Mouse (Mus musculus): ENCODE measurements around the gene Kcnh1. TPM values are rescaled to one million over a fixed set of nuclear protein-coding genes. Genes with fewer than 3 reads are reported as not detected.

Gene Kcnh1
- polyA plus RNA-seq, 1 experiment from 2014 or later = not detected

GRCm38 (mm10) chr1:192284950-192285349 is 94.4 kb downstream of the Kcnh1 start:
- 31% methylated on average over 3 of the region's 3 CpGs for WGBS (ENCODE audit: insufficient replicate concordance)
- Histone ChIP-seq H3K9ac (ENCODE audit: low read depth, low read length) (no peak overlapping the region), H3K4me1 (ENCODE audit: control insufficient read depth, low read depth, low read length) (no peaks in the 10 kb centered on the region), H3K9me3 (replicated peaks; ENCODE audit: control insufficient read depth, low read length) (no peaks in the 10 kb centered on the region), H3K4me3 (ENCODE audit: low read depth, low read length) (no peak overlapping the region), H3K27ac (ENCODE audit: low read length) (no peak overlapping the region), H3K36me3 (ENCODE audit: control insufficient read depth, insufficient read depth) (no peaks in the 10 kb centered on the region), H3K27me3 (ENCODE audit: control insufficient read depth, insufficient read depth, low read depth, low read length) (no peaks in the 10 kb centered on the region), H3K4me2 (ENCODE audit: low read depth, low read length) (no peak overlapping the region)
- ATAC-seq (ENCODE audit: low read depth) = no peak

- H3K27ac ChIP-seq (ENCODE audit: low read length) = no peak overlapping the region
- H3K4me2 ChIP-seq (ENCODE audit: low read depth, low read length) = no peak overlapping the region
- no peaks in the 10 kb centered on the region for H3K4me1 ChIP-seq (ENCODE audit: control insufficient read depth, low read depth, low read length)
- H3K9me3 ChIP-seq (replicated peaks; ENCODE audit: control insufficient read depth, low read length) = no peaks in the 10 kb centered on the region
- no peaks in the 10 kb centered on the region for H3K27me3 ChIP-seq (ENCODE audit: control insufficient read depth, insufficient read depth, low read depth, low read length)
- no peak for ATAC-seq (ENCODE audit: low read depth)
- WGBS (ENCODE audit: insufficient replicate concordance) = 73% methylated on average over 8 of the region's 8 CpGs
- no peaks in the 10 kb centered on the region for H3K36me3 ChIP-seq (ENCODE audit: control insufficient read depth, insufficient read depth)
- no peak overlapping the region for H3K4me3 ChIP-seq (ENCODE audit: low read depth, low read length)
- no peak overlapping the region for H3K9ac ChIP-seq (ENCODE audit: low read depth, low read length)
These were observed 97.9 kb downstream of the Kcnh1 start for GRCm38 (mm10) chr1:192288456-192288855.

GRCm38 (mm10) chr1:192291286-192291685 is 100.7 kb downstream of the Kcnh1 start:
- no peaks in the 10 kb centered on the region for H3K9me3 ChIP-seq (replicated peaks; ENCODE audit: control insufficient read depth, low read length)
- H3K4me3 ChIP-seq (ENCODE audit: low read depth, low read length) = no peak overlapping the region
- WGBS (ENCODE audit: insufficient replicate concordance) = 45% methylated on average over 3 of the region's 3 CpGs
- no peaks in the 10 kb centered on the region for H3K4me1 ChIP-seq (ENCODE audit: control insufficient read depth, low read depth, low read length)
- H3K27ac ChIP-seq (ENCODE audit: low read length) = no peak overlapping the region
- H3K36me3 ChIP-seq (ENCODE audit: control insufficient read depth, insufficient read depth) = no peaks in the 10 kb centered on the region
- H3K27me3 ChIP-seq (ENCODE audit: control insufficient read depth, insufficient read depth, low read depth, low read length) = no peaks in the 10 kb centered on the region
- no peak overlapping the region for H3K4me2 ChIP-seq (ENCODE audit: low read depth, low read length)
- no peak for ATAC-seq (ENCODE audit: low read depth)
- no peak overlapping the region for H3K9ac ChIP-seq (ENCODE audit: low read depth, low read length)

GRCm38 (mm10) chr1:192293391-192293790 is 102.8 kb downstream of the Kcnh1 start:
- Histone ChIP-seq H3K27me3 (ENCODE audit: control insufficient read depth, insufficient read depth, low read depth, low read length) (no peaks in the 10 kb centered on the region), H3K4me2 (ENCODE audit: low read depth, low read length) (no peak overlapping the region), H3K36me3 (ENCODE audit: control insufficient read depth, insufficient read depth) (no peaks in the 10 kb centered on the region), H3K9me3 (replicated peaks; ENCODE audit: control insufficient read depth, low read length) (no peaks in the 10 kb centered on the region), H3K9ac (ENCODE audit: low read depth, low read length) (no peak overlapping the region), H3K27ac (ENCODE audit: low read length) (no peak overlapping the region), H3K4me3 (ENCODE audit: low read depth, low read length) (no peak overlapping the region), H3K4me1 (ENCODE audit: control insufficient read depth, low read depth, low read length) (no peaks in the 10 kb centered on the region)
- WGBS (ENCODE audit: insufficient replicate concordance) = 40% methylated on average over 4 of the region's 4 CpGs
- no peak for ATAC-seq (ENCODE audit: low read depth)

- no peaks in the 10 kb centered on the region for H3K9me3 ChIP-seq (replicated peaks; ENCODE audit: control insufficient read depth, low read length)
- no peaks in the 10 kb centered on the region for H3K27me3 ChIP-seq (ENCODE audit: control insufficient read depth, insufficient read depth, low read depth, low read length)
- WGBS (ENCODE audit: insufficient replicate concordance) = 62% methylated on average over 3 of the region's 3 CpGs
- no peaks in the 10 kb centered on the region for H3K4me1 ChIP-seq (ENCODE audit: control insufficient read depth, low read depth, low read length)
- H3K9ac ChIP-seq (ENCODE audit: low read depth, low read length) = no peak overlapping the region
- no peak overlapping the region for H3K4me3 ChIP-seq (ENCODE audit: low read depth, low read length)
- no peak for ATAC-seq (ENCODE audit: low read depth)
- H3K4me2 ChIP-seq (ENCODE audit: low read depth, low read length) = no peak overlapping the region
- H3K27ac ChIP-seq (ENCODE audit: low read length) = no peak overlapping the region
- no peaks in the 10 kb centered on the region for H3K36me3 ChIP-seq (ENCODE audit: control insufficient read depth, insufficient read depth)
These were observed 103.3 kb downstream of the Kcnh1 start for GRCm38 (mm10) chr1:192293921-192294320.

- Histone ChIP-seq H3K27ac (ENCODE audit: low read length) (no peak overlapping the region), H3K4me2 (ENCODE audit: low read depth, low read length) (no peak overlapping the region), H3K9ac (ENCODE audit: low read depth, low read length) (no peak overlapping the region), H3K4me3 (ENCODE audit: low read depth, low read length) (no peak overlapping the region), H3K9me3 (replicated peaks; ENCODE audit: control insufficient read depth, low read length) (no peaks in the 10 kb centered on the region), H3K36me3 (ENCODE audit: control insufficient read depth, insufficient read depth) (no peaks in the 10 kb centered on the region), H3K4me1 (ENCODE audit: control insufficient read depth, low read depth, low read length) (no peaks in the 10 kb centered on the region), H3K27me3 (ENCODE audit: control insufficient read depth, insufficient read depth, low read depth, low read length) (no peaks in the 10 kb centered on the region)
- WGBS (ENCODE audit: insufficient replicate concordance) = 62% methylated on average over 11 of the region's 11 CpGs
- ATAC-seq (ENCODE audit: low read depth) = no peak
These were observed 104.8 kb downstream of the Kcnh1 start for GRCm38 (mm10) chr1:192295243-192295860.

- H3K4me2 ChIP-seq (ENCODE audit: low read depth, low read length) = no peak overlapping the region
- no peak for ATAC-seq (ENCODE audit: low read depth)
These were observed 105.3 kb downstream of the Kcnh1 start for GRCm38 (mm10) chr1:192295902-192296301.

GRCm38 (mm10) chr1:192297481-192298128 is 107.0 kb downstream of the Kcnh1 start:
- Histone ChIP-seq H3K4me2 (ENCODE audit: low read depth, low read length) (no peak overlapping the region), H3K9ac (ENCODE audit: low read depth, low read length) (no peak overlapping the region), H3K4me1 (ENCODE audit: control insufficient read depth, low read depth, low read length) (no peaks in the 10 kb centered on the region), H3K27me3 (ENCODE audit: control insufficient read depth, insufficient read depth, low read depth, low read length) (no peaks in the 10 kb centered on the region), H3K9me3 (replicated peaks; ENCODE audit: control insufficient read depth, low read length) (no peaks in the 10 kb centered on the region), H3K4me3 (ENCODE audit: low read depth, low read length) (no peak overlapping the region), H3K36me3 (ENCODE audit: control insufficient read depth, insufficient read depth) (no peaks in the 10 kb centered on the region), H3K27ac (ENCODE audit: low read length) (no peak overlapping the region)
- no peak for ATAC-seq (ENCODE audit: low read depth)
- 54% methylated on average over 5 of the region's 5 CpGs for WGBS (ENCODE audit: insufficient replicate concordance)

More at GRCm38 (mm10) chr1:192295902-192296301, 105.3 kb downstream of the Kcnh1 start:
- Histone ChIP-seq H3K9ac (ENCODE audit: low read depth, low read length) (no peak overlapping the region), H3K27me3 (ENCODE audit: control insufficient read depth, insufficient read depth, low read depth, low read length) (no peaks in the 10 kb centered on the region), H3K4me3 (ENCODE audit: low read depth, low read length) (no peak overlapping the region), H3K27ac (ENCODE audit: low read length) (no peak overlapping the region), H3K9me3 (replicated peaks; ENCODE audit: control insufficient read depth, low read length) (no peaks in the 10 kb centered on the region), H3K36me3 (ENCODE audit: control insufficient read depth, insufficient read depth) (no peaks in the 10 kb centered on the region), H3K4me1 (ENCODE audit: control insufficient read depth, low read depth, low read length) (no peaks in the 10 kb centered on the region)

GRCm38 (mm10) chr1:192300417-192300816 is 109.8 kb downstream of the Kcnh1 start:
- H3K4me3 ChIP-seq (ENCODE audit: low read depth, low read length) = no peak overlapping the region
- no peaks in the 10 kb centered on the region for H3K4me1 ChIP-seq (ENCODE audit: control insufficient read depth, low read depth, low read length)
- no peak overlapping the region for H3K4me2 ChIP-seq (ENCODE audit: low read depth, low read length)
- H3K27me3 ChIP-seq (ENCODE audit: control insufficient read depth, insufficient read depth, low read depth, low read length) = no peaks in the 10 kb centered on the region
- no peak for ATAC-seq (ENCODE audit: low read depth)
- H3K27ac ChIP-seq (ENCODE audit: low read length) = no peak overlapping the region
- no peak overlapping the region for H3K9ac ChIP-seq (ENCODE audit: low read depth, low read length)
- 70% methylated on average over 7 of the region's 7 CpGs for WGBS (ENCODE audit: insufficient replicate concordance)
- no peaks in the 10 kb centered on the region for H3K36me3 ChIP-seq (ENCODE audit: control insufficient read depth, insufficient read depth)
- no peaks in the 10 kb centered on the region for H3K9me3 ChIP-seq (replicated peaks; ENCODE audit: control insufficient read depth, low read length)
